Mouse (Mus musculus) midbrain, embryonic 11.5 days (tissue): ENCODE measurements around the gene Surf4. TPM values are rescaled to one million over a fixed set of nuclear protein-coding genes. Genes with fewer than 3 reads are reported as not detected.

ENCODE experiments used
- ATAC-seq: fragments of 200-750 bp; cut with Nextera tagmentation; 2 replicates; pipeline ENCODE4 v1.8.0; 2017; ENCODE audit warnings: moderate TSS enrichment, moderate library complexity; ENCODE audit not compliant: low FRiP score
- DNase-seq: peaks from one replicate; pipeline ENCODE4 v3.0.0; 2015; ENCODE audit warnings: low spot score; ENCODE audit errors: missing footprints
- H3K27ac ChIP-seq: fragments of 300-500 bp; sonication (generic); 2 replicates; pipeline ENCODE4 v1.5.1; 2014; ENCODE audit warnings: low read depth, low read length
- H3K27me3 ChIP-seq: fragments of 300-500 bp; sonication (generic); 2 replicates; pipeline ENCODE4 v1.6.1; 2014; ENCODE audit warnings: mild to moderate bottlenecking, low read length, moderate library complexity, mixed read lengths; ENCODE audit not compliant: control insufficient read depth, insufficient read depth
- H3K36me3 ChIP-seq: fragments of 300-500 bp; sonication (generic); 2 replicates; pipeline ENCODE4 v1.6.1; 2014; ENCODE audit warnings: mild to moderate bottlenecking, low read length, moderate library complexity, mixed read lengths; ENCODE audit not compliant: control insufficient read depth, insufficient read depth
- H3K4me1 ChIP-seq: fragments of 300-500 bp; sonication (generic); 2 replicates; pipeline ENCODE4 v1.6.1; 2014; ENCODE audit warnings: low read length; ENCODE audit not compliant: control insufficient read depth, insufficient read depth
- H3K4me2 ChIP-seq: fragments of 300-500 bp; sonication (generic); 2 replicates; pipeline ENCODE4 v1.6.1; 2014; ENCODE audit warnings: mild to moderate bottlenecking, moderate library complexity
- H3K4me3 ChIP-seq: fragments of 300-500 bp; sonication (generic); 2 replicates; pipeline ENCODE4 v1.5.1; 2014; ENCODE audit warnings: low read depth, low read length
- H3K9ac ChIP-seq: fragments of 300-500 bp; sonication (generic); 2 replicates; pipeline ENCODE4 v1.6.1; 2014; ENCODE audit warnings: low read length
- H3K9me3 ChIP-seq: fragments of 300-500 bp; sonication (generic); 2 replicates; pipeline ENCODE4 v1.6.1; 2016; ENCODE audit warnings: low read length; ENCODE audit not compliant: control insufficient read depth
- WGBS: fragments of 180-500 bp; shearing (Covaris S2); extraction: QIAGEN DNeasy Blood & Tissue Kit; methylation state at CpG from one replicate; pipeline ENCODE4 v1.1.7; 2014; 5-methylcytosine and 5-hydroxymethylcytosine counted together
- polyA plus RNA-seq: library from polyadenylated mRNA; unstranded; fragments of >200 nt; fragmentation: Nextera tagmentation; extraction: Ambion mirVana; gene quantifications from 2 replicates; pipeline ENCODE4 v1.2.1, GENCODE M21; 2014

Surf4 gene
- polyA plus RNA-seq, 1 experiment from 2014 or later, result 137 TPM

DNA sequence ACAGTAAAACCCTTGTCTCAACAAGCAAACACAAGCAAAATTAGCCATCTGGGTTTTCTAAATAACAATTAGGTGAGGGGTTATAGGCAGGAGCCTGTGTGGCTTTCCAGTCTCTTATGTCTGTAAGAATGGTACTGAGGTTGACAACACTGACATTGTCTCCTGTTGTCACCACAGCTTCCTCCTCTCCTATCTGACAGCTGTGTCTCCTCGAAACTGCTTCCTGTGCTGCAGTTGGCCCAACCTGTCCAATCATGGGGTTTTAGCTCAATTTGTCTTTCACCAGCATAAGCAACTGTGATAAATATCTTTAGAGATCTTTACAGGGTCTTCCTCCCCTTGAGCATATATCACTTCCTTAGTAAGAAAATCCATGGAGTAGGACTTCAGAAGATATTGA is 2.7 kb upstream of the Surf4 start:
- WGBS, result 78% methylated on average over 1 of the region's 1 CpGs
- Histone ChIP-seq H3K4me1 (peaks cover 8% of the 10 kb centered on the region), H3K9ac (no peak overlapping the region), H3K4me2 (no peak overlapping the region), H3K27ac (no peak overlapping the region), H3K36me3 (no peaks in the 10 kb centered on the region), H3K27me3 (no peaks in the 10 kb centered on the region), H3K4me3 (no peak overlapping the region), H3K9me3 (no peaks in the 10 kb centered on the region)
- DNase-seq (no peak), ATAC-seq (no peak)

DNA sequence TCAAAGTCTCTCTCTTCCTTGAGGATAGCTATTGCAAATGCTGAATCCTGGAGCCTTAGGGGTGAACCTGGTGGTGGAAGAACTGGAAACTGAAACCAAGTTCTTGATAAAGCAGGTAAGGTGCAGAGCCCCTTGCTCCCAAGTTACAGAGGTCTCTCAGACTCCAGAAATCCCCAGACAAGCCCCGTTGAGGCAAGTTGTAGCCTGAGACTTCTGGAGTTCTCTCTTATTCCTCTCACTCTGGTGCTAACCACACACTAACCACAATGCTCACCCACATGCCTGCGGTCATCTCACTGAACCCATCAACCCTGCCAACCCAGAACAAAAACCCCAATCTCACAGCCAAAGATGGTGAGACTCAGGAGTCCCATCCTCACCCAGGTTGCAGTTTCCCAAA is 1.6 kb upstream of the Surf4 start:
- no peak for DNase-seq
- Histone ChIP-seq H3K27me3 (no peaks in the 10 kb centered on the region), H3K4me2 (no peak overlapping the region), H3K36me3 (no peaks in the 10 kb centered on the region), H3K4me1 (peaks cover 8% of the 10 kb centered on the region), H3K27ac (no peak overlapping the region), H3K9me3 (no peaks in the 10 kb centered on the region), H3K4me3 (no peak overlapping the region), H3K9ac (no peak overlapping the region)
- ATAC-seq, result no peak
- WGBS, result 85% methylated on average over 2 of the region's 2 CpGs

DNA sequence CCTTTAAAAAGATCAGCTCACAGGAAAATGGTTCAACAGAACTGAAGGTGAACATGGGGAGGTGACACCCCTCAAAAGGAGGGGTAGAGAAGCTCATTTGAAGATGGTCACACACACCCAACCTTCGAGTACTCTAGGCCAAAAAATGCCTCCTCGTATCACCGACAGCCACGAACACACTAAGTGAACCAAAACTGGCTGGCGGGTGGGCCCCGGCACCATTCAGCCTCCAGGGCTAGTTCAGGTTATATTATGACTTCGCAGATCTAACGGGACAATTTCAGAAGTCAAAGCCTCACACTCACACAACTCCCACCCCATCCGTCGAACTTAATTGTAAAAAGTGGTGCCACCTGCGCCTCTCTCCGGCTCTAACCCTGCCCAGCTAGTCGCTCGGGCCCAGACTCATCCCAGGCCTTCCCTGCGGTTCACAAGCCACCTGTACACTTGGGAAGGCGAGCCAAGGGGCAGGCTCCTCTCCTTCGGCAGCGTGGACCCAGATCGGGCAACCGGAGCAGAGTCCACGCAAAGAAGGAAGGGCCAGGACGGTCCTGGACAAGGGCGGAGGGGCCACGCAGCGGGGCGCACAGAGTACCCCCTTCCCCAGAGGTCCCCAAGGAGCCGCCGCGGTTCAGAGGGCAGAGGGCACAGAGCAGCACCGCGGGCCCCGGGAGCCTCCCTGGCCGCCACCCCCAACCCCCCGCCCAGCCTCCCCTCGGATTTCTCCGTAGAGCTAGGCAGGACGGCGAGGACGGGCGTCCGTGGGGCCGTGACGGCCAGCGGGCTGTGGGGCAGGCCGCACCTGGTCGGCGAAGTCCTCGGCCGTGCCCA is 1.0 kb downstream of the Surf4 start:
- peak; percentile 86 for DNase-seq
- Histone ChIP-seq H3K4me3 (peak overlapping the region; percentile 97), H3K27ac (peak overlapping the region; percentile 68), H3K4me2 (peak overlapping the region; percentile 86), H3K36me3 (no peaks in the 10 kb centered on the region), H3K4me1 (peaks cover 8% of the 10 kb centered on the region), H3K27me3 (no peaks in the 10 kb centered on the region), H3K9me3 (no peaks in the 10 kb centered on the region), H3K9ac (peak overlapping the region; percentile 97)
- no peak for ATAC-seq
- WGBS, result 3% methylated on average over 38 of the region's 49 CpGs

DNA sequence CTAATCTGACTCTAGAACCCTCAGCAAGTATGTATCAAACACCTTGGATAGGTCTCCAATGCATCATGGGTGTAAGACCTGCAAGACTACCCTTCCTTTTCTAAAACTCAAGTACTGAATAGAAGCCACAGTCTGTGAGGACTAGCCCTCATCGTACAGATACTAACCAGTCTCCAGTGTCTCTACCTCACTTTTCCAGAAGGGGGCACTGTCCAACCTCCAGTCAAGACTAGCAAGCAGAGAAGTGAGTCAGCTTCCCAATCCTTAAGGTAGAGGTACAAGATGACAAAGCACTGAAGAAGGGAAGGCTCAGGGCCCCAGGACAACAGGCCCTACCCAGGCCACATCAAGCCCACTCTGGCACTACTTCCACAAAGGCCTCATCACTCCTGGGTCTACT is 3.3 kb downstream of the Surf4 start:
- ATAC-seq (no peak), DNase-seq (peak; percentile 93)
- Histone ChIP-seq H3K9me3 (no peaks in the 10 kb centered on the region), H3K36me3 (peaks cover 7% of the 10 kb centered on the region), H3K27ac (no peak overlapping the region), H3K4me3 (no peak overlapping the region), H3K4me1 (peaks cover 8% of the 10 kb centered on the region), H3K4me2 (no peak overlapping the region), H3K27me3 (no peaks in the 10 kb centered on the region), H3K9ac (no peak overlapping the region)
- WGBS, result 56% methylated on average over 1 of the region's 1 CpGs

DNA sequence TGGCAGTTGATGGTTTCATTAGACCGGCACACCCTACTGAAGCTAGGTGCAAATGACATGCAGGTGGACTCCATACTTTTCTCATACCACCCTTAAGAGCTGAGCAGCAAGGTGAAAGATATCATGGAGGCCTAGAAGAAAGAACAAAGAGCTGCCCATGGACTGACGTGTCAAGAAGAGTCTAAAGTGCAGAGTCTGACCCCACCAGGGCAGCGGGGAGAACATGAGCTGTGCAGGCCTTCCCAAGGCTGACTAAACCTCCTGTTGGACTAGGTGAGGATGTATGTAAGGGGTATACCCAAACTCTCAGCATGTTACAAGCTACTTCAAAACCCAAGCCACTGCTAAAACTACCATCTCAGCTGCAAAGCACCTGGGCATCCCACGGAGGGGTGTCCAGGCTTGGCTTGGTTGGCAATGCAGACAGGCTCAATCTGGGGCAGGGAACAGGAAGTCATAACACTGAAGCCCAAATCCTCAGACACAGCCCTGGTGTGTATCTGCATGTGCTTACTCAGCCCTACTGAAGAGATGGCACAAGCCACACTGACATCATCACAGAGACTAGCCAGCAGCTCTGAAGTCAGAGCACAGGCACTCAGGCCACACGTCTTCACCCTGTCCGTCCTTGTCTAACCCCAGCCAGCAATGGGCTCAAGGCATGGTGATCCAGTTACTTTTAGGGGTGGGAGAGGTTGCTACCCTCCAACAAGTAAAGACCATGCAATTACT is 5.8 kb downstream of the Surf4 start:
- DNase-seq (no peak), ATAC-seq (no peak)
- H3K4me2 ChIP-seq, result no peak overlapping the region
- no peaks in the 10 kb centered on the region for H3K9me3 ChIP-seq
- no peaks in the 10 kb centered on the region for H3K27me3 ChIP-seq
- H3K4me3 ChIP-seq, result no peak overlapping the region
- H3K27ac ChIP-seq, result no peak overlapping the region
- peaks cover 28% of the 10 kb centered on the region for H3K36me3 ChIP-seq
- peaks cover 8% of the 10 kb centered on the region for H3K4me1 ChIP-seq
- 93% methylated on average over 6 of the region's 6 CpGs for WGBS
- H3K9ac ChIP-seq, result no peak overlapping the region; the same call in 1 of the 2 replicates

DNA sequence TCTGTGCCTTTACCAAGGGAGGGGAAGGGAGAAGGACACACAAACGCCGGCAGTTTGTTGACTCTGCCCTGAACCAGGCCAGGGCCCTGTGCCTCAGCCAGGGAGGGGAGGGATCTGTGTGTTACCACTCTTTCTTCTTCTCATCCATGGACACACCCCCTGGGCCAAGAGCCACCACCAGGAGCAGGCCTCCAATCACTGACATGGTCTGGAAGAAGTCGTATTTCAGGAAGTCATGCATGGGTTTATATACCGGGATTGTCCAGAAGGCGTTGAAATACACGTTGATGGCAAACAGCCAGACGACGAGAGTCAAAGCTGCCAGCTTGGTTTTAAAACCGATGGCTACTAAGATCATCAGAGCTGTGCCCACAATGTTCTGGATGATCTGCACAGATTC is 11.9 kb downstream of the Surf4 start:
- Histone ChIP-seq H3K9me3 (no peaks in the 10 kb centered on the region), H3K4me2 (no peak overlapping the region), H3K4me1 (peaks cover 8% of the 10 kb centered on the region), H3K9ac (no peak overlapping the region), H3K4me3 (no peak overlapping the region), H3K27me3 (no peaks in the 10 kb centered on the region), H3K27ac (no peak overlapping the region), H3K36me3 (peaks cover 49% of the 10 kb centered on the region)
- 91% methylated on average over 9 of the region's 9 CpGs for WGBS
- DNase-seq (no peak), ATAC-seq (no peak)

DNA sequence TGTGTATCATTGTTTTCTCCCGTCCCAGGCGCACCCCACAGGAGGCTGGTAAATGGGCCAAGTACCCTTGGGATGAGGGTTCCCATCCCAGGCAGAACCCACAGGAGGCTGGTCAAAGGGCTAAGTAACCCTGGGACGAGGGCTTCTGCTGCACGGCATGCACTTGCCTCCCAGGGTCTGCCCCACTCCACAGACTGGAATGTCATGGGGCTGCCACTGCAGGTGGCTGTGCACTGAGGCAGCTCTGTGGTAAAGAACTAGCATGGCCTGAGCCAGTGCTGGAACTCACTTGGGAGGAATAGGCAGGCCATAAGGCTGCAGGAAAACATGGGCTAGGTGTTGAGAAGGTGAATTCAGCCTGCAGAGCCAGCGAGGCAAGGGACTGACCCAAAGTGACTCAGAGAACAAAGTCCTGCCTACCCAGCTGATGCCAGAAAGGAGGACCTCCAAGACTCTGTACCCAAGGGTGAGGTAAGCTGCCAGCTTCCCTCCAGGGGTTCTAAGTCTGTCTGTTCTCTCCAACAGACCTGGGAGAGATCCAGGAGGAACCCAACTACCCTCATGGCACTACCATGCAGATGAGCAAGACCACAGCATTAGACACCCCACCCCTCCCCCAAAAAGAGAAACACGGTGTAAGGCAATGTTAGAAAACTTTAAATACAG is 13.4 kb downstream of the Surf4 start:
- WGBS, result 83% methylated on average over 6 of the region's 6 CpGs
- H3K36me3 ChIP-seq, result peaks cover 41% of the 10 kb centered on the region
- no peak for DNase-seq
- H3K9ac ChIP-seq, result no peak overlapping the region
- no peak overlapping the region for H3K4me3 ChIP-seq
- no peak for ATAC-seq
- H3K4me2 ChIP-seq, result no peak overlapping the region
- H3K27ac ChIP-seq, result no peak overlapping the region
- H3K9me3 ChIP-seq, result no peaks in the 10 kb centered on the region
- no peaks in the 10 kb centered on the region for H3K27me3 ChIP-seq
- peaks cover 16% of the 10 kb centered on the region for H3K4me1 ChIP-seq

DNA sequence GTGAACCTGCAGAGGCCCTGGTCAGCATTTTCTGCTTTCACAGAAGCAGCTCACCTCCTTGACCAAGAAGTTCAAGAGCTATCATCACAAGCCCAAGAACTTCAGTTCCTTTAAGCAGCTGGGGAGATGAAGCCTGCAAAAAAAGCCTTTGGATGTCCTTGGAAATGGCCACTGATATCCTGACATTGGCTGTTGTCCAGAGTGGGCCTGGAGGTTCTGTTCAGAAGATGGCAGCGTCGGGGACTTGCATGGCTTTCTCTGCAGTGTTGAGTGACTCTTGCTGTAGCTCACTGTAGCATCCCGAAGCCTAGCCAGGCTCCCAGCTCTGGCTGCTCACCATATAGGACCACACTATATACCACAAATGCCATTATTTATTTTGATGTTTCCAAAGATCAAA is 14.0 kb downstream of the Surf4 start:
- ATAC-seq (no peak), DNase-seq (no peak)
- Histone ChIP-seq H3K9ac (no peak overlapping the region), H3K4me3 (no peak overlapping the region), H3K9me3 (no peaks in the 10 kb centered on the region), H3K36me3 (peaks cover 35% of the 10 kb centered on the region), H3K27me3 (no peaks in the 10 kb centered on the region), H3K4me1 (peaks cover 18% of the 10 kb centered on the region), H3K4me2 (no peak overlapping the region), H3K27ac (no peak overlapping the region)
- 92% methylated on average over 3 of the region's 3 CpGs for WGBS

DNA sequence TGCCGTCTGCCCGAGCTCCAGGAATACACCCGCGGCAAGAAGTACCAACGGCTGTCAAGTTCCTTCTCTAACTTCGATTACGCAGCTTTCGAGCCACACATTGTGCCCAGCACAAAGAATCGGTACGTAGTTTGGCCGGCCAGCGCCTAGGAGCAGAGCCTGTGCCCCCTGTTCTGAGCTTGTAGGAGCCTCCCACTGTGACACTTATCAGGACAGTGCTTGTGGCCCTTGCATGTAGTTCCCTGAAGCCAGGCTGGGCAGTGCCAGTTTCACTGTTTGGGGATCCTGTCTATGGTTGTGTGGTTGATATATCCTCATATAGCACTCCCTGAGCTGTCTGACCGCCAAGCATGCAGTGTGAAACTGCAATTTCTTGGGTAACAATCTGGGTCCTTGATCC is 17.0 kb downstream of the Surf4 start:
- 2% methylated on average over 13 of the region's 13 CpGs for WGBS
- Histone ChIP-seq H3K36me3 (peaks cover 40% of the 10 kb centered on the region), H3K4me2 (peak overlapping the region; percentile 98), H3K27ac (no peak overlapping the region), H3K4me3 (peak overlapping the region; percentile 72), H3K9me3 (no peaks in the 10 kb centered on the region), H3K9ac (peak overlapping the region; percentile 79), H3K27me3 (no peaks in the 10 kb centered on the region), H3K4me1 (peaks cover 27% of the 10 kb centered on the region)
- ATAC-seq (peak; percentile 23; the same call in 1 of the 2 replicates), DNase-seq (no peak)
